Mouse (Mus musculus) neural tube, embryonic 11.5 days (tissue): Measurements from ENCODE around the gene Nxf1. TPM values are rescaled to one million over a fixed set of nuclear protein-coding genes. Genes with fewer than 3 reads are reported as not detected.

Source experiments
- ATAC-seq: fragments of 200-750 bp; cut with Nextera tagmentation; 2 replicates; pipeline ENCODE4 v1.8.0; 2017; ENCODE audit warnings: moderate number of reproducible peaks, mild to moderate bottlenecking, moderate TSS enrichment, moderate library complexity; ENCODE audit not compliant: insufficient read depth, low FRiP score, low TSS enrichment
- DNase-seq: peaks from one replicate; pipeline ENCODE4 v3.0.0-alpha.2; 2015; ENCODE audit warnings: low spot score
- H3K27ac ChIP-seq: fragments of 300-500 bp; sonication (generic); 2 replicates; pipeline ENCODE4 v1.5.1; 2014; ENCODE audit warnings: low read depth, mild to moderate bottlenecking, low read length
- H3K27me3 ChIP-seq: fragments of 300-500 bp; sonication (generic); 2 replicates; pipeline ENCODE4 v1.6.1; 2014; ENCODE audit warnings: mild to moderate bottlenecking, low read length, mixed read lengths; ENCODE audit not compliant: control insufficient read depth, insufficient read depth
- H3K36me3 ChIP-seq: fragments of 300-500 bp; sonication (generic); 2 replicates; pipeline ENCODE4 v1.6.1; 2014; ENCODE audit warnings: mild to moderate bottlenecking, low read length, moderate library complexity, mixed read lengths; ENCODE audit not compliant: control insufficient read depth, insufficient read depth
- H3K4me1 ChIP-seq: fragments of 300-500 bp; sonication (generic); 2 replicates; pipeline ENCODE4 v1.6.1; 2014; ENCODE audit warnings: low read length, mixed read lengths; ENCODE audit not compliant: control insufficient read depth, insufficient read depth
- H3K4me2 ChIP-seq: fragments of 300-500 bp; sonication (generic); 2 replicates; pipeline ENCODE4 v1.6.1; 2014; ENCODE audit warnings: low read depth, mild to moderate bottlenecking, moderate library complexity
- H3K4me3 ChIP-seq: fragments of 300-500 bp; sonication (generic); 2 replicates; pipeline ENCODE4 v1.5.1; 2014; ENCODE audit warnings: low read depth, low read length
- H3K9ac ChIP-seq: fragments of 300-500 bp; sonication (generic); 2 replicates; pipeline ENCODE4 v1.6.1; 2014; ENCODE audit warnings: mild to moderate bottlenecking, low read length
- H3K9me3 ChIP-seq: fragments of 300-500 bp; sonication (generic); 2 replicates; pipeline ENCODE4 v1.6.1; 2016; ENCODE audit warnings: low read length; ENCODE audit not compliant: control insufficient read depth
- WGBS: fragments of 180-500 bp; shearing (Covaris S2); extraction: QIAGEN DNeasy Blood & Tissue Kit; methylation state at CpG from one replicate; pipeline ENCODE4 v1.1.7; 2014; 5-methylcytosine and 5-hydroxymethylcytosine counted together
- polyA plus RNA-seq: library from polyadenylated mRNA; unstranded; fragments of >200 nt; fragmentation: Nextera tagmentation; extraction: Ambion mirVana; gene quantifications from 2 replicates; pipeline ENCODE4 v1.2.1, GENCODE M21; 2014

Gene Nxf1
- polyA plus RNA-seq, 1 experiment from 2014 or later, result 245 TPM

GRCm38 (mm10) chr19:8742176-8742575, 14.7 kb upstream of the Nxf1 start:
- H3K27me3 ChIP-seq, result no peaks in the 10 kb centered on the region
- no peak for ATAC-seq
- peaks cover 4% of the 10 kb centered on the region for H3K36me3 ChIP-seq
- WGBS, result 17% methylated on average over 14 of the region's 14 CpGs
- H3K4me3 ChIP-seq, result peak overlapping the region; percentile 78
- H3K27ac ChIP-seq, result 0 out of 2 replicates have a peak overlapping the region, but pooled peaks have one; percentile 36
- peak overlapping the region; percentile 85 for H3K9ac ChIP-seq
- no peak for DNase-seq
- H3K4me2 ChIP-seq, result peak overlapping the region; percentile 96
- H3K4me1 ChIP-seq, result peaks cover 9% of the 10 kb centered on the region; the same call in 1 of the 2 replicates
- H3K9me3 ChIP-seq, result no peaks in the 10 kb centered on the region

GRCm38 (mm10) chr19:8745382-8745781, 11.5 kb upstream of the Nxf1 start:
- ATAC-seq, result no peak
- DNase-seq, result no peak
- no peak overlapping the region for H3K4me3 ChIP-seq
- H3K9ac ChIP-seq, result no peak overlapping the region
- H3K27me3 ChIP-seq, result no peaks in the 10 kb centered on the region
- peaks cover 19% of the 10 kb centered on the region for H3K36me3 ChIP-seq
- no peaks in the 10 kb centered on the region for H3K9me3 ChIP-seq
- no peak overlapping the region for H3K27ac ChIP-seq
- H3K4me1 ChIP-seq, result peaks cover 9% of the 10 kb centered on the region; the same call in 1 of the 2 replicates
- WGBS, result 90% methylated on average over 1 of the region's 1 CpGs
- no peak overlapping the region for H3K4me2 ChIP-seq

- Histone ChIP-seq H3K9ac (no peak overlapping the region), H3K4me1 (peaks cover 5% of the 10 kb centered on the region; the same call in 1 of the 2 replicates), H3K4me2 (no peak overlapping the region), H3K9me3 (no peaks in the 10 kb centered on the region), H3K27me3 (no peaks in the 10 kb centered on the region), H3K36me3 (peaks cover 22% of the 10 kb centered on the region), H3K27ac (no peak overlapping the region), H3K4me3 (no peak overlapping the region)
- ATAC-seq (no peak), DNase-seq (no peak)
- WGBS, result 69% methylated on average over 2 of the region's 2 CpGs
Measured at GRCm38 (mm10) chr19:8747368-8747767, 9.5 kb upstream of the Nxf1 start.

GRCm38 (mm10) chr19:8755652-8756051, 1.2 kb upstream of the Nxf1 start:
- DNase-seq (no peak), ATAC-seq (no peak)
- Histone ChIP-seq H3K27me3 (no peaks in the 10 kb centered on the region), H3K9ac (no peak overlapping the region), H3K9me3 (no peaks in the 10 kb centered on the region), H3K4me2 (no peak overlapping the region), H3K27ac (no peak overlapping the region), H3K36me3 (peaks cover 7% of the 10 kb centered on the region; the same call in 1 of the 2 replicates), H3K4me1 (peaks cover 7% of the 10 kb centered on the region), H3K4me3 (no peak overlapping the region)
- WGBS, result 74% methylated on average over 3 of the region's 3 CpGs

- Histone ChIP-seq H3K9me3 (no peaks in the 10 kb centered on the region), H3K27me3 (no peaks in the 10 kb centered on the region), H3K27ac (no peak overlapping the region), H3K9ac (peak overlapping the region; percentile 90), H3K4me2 (peak overlapping the region; percentile 77), H3K4me1 (peaks cover 7% of the 10 kb centered on the region), H3K36me3 (peaks cover 5% of the 10 kb centered on the region; the same call in 1 of the 2 replicates), H3K4me3 (peak overlapping the region; percentile 92)
- no peak for DNase-seq
- ATAC-seq, result no peak
- 6% methylated on average over 14 of the region's 14 CpGs for WGBS
Measured at GRCm38 (mm10) chr19:8757471-8757998, 662 bp downstream of the Nxf1 start.

- no peak overlapping the region for H3K27ac ChIP-seq
- H3K4me3 ChIP-seq, result no peak overlapping the region
- H3K9ac ChIP-seq, result no peak overlapping the region
- ATAC-seq (no peak), DNase-seq (no peak)
- H3K36me3 ChIP-seq, result peaks cover 8% of the 10 kb centered on the region
- H3K27me3 ChIP-seq, result no peaks in the 10 kb centered on the region
- no peaks in the 10 kb centered on the region for H3K9me3 ChIP-seq
- H3K4me1 ChIP-seq, result peaks cover 7% of the 10 kb centered on the region
- WGBS, result 89% methylated on average over 2 of the region's 2 CpGs
- H3K4me2 ChIP-seq, result no peak overlapping the region
Measured at GRCm38 (mm10) chr19:8758899-8759298, 2.0 kb downstream of the Nxf1 start.

- H3K4me2 ChIP-seq, result no peak overlapping the region
- H3K27ac ChIP-seq, result no peak overlapping the region
- no peak for ATAC-seq
- H3K9ac ChIP-seq, result no peak overlapping the region
- DNase-seq, result no peak
- WGBS, result 95% methylated on average over 2 of the region's 2 CpGs
- peaks cover 2% of the 10 kb centered on the region; the same call in 1 of the 2 replicates for H3K9me3 ChIP-seq
- H3K4me1 ChIP-seq, result peaks cover 7% of the 10 kb centered on the region
- no peak overlapping the region for H3K4me3 ChIP-seq
- H3K27me3 ChIP-seq, result no peaks in the 10 kb centered on the region
- H3K36me3 ChIP-seq, result peaks cover 21% of the 10 kb centered on the region
Measured at GRCm38 (mm10) chr19:8760757-8761156, 3.9 kb downstream of the Nxf1 start.

- H3K9ac ChIP-seq, result no peak overlapping the region
- no peak overlapping the region for H3K4me2 ChIP-seq
- no peaks in the 10 kb centered on the region for H3K27me3 ChIP-seq
- DNase-seq (no peak), ATAC-seq (no peak)
- no peak overlapping the region for H3K27ac ChIP-seq
- peaks cover 35% of the 10 kb centered on the region for H3K36me3 ChIP-seq
- WGBS, result 92% methylated on average over 4 of the region's 4 CpGs
- H3K4me1 ChIP-seq, result peaks cover 2% of the 10 kb centered on the region; the same call in 1 of the 2 replicates
- peaks cover 2% of the 10 kb centered on the region; the same call in 1 of the 2 replicates for H3K9me3 ChIP-seq
- no peak overlapping the region for H3K4me3 ChIP-seq
Measured at GRCm38 (mm10) chr19:8763276-8763675, 6.4 kb downstream of the Nxf1 start.

- Histone ChIP-seq H3K27ac (no peak overlapping the region), H3K9me3 (peaks cover 2% of the 10 kb centered on the region; the same call in 1 of the 2 replicates), H3K4me1 (no peaks in the 10 kb centered on the region), H3K27me3 (no peaks in the 10 kb centered on the region), H3K9ac (no peak overlapping the region), H3K4me3 (no peak overlapping the region), H3K36me3 (peaks cover 42% of the 10 kb centered on the region), H3K4me2 (no peak overlapping the region)
- ATAC-seq (no peak), DNase-seq (no peak)
- 97% methylated on average over 9 of the region's 9 CpGs for WGBS
Measured at GRCm38 (mm10) chr19:8765562-8765961, 8.7 kb downstream of the Nxf1 start.
